Mouse (Mus musculus) brain, embryonic 14.5 days (tissue): ENCODE data around the gene Sel1l3.

ENCODE experiments used
- CTCF ChIP-seq: fragments of 200-500 bp; IDR thresholded peaks from 2 replicates; pipeline ENCODE4 v1.5.1; 2012; ENCODE audit warnings: inconsistent platforms, mild to moderate bottlenecking, moderate library complexity, borderline replicate concordance; ENCODE audit not compliant: insufficient read depth, insufficient read length; ENCODE audit errors: extremely low read depth
- POLR2A ChIP-seq: fragments of 200-500 bp; IDR thresholded peaks from 2 replicates; pipeline ENCODE4 v1.6.1; 2012; ENCODE audit warnings: mild to moderate bottlenecking, inconsistent platforms, borderline replicate concordance; ENCODE audit not compliant: poor library complexity, insufficient read depth, insufficient read length, severe bottlenecking; ENCODE audit errors: extremely low read depth

DNA sequence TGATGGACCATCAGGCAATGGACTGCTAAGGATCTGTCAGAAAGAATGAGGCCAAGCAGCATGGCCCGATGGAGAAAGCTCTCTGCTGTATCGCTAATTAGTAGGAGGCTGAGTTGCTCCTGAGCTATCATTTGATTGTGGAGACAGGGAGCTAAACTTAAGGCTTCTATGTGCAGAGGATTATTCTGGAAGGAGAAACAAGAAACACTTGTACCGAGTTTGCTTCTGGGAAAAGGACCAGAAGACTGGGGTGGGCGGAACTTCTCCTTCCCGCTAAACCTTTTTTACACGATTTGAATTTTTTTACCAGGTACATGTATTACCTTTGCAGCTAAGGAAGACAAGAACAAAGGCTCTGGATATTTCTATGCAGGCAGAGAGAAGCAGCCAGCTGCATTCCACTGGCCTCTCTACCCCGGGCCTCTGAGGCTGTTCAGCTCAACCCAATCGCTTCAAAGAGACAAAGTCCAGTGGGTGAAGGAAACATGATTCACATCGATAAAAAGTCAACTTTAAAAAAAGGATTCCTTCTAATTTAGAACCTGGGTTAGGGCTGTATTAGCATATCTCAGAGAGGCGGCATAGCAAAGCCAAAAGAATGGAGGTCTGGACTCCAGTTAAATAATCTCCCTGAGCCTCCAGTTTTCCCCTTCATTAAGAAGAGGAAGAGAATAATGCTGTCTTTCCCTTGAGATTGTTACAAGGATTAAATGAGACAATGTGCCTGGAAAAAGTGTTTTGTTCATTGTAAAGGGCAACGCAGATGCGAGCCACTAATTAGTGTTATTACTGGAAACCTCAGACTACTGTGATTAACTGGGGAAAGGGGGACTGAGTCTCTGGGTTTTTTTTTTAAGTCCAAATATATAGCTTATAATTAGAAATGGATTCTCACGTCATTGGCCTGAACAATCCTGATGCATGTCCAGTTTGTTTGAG, 20.4 kb downstream of the Sel1l3 start:
- TF ChIP-seq CTCF (no peak), POLR2A (no peak)
